Mouse (Mus musculus): Measurements from ENCODE around the gene Map3k12. TPM values are rescaled to one million over a fixed set of nuclear protein-coding genes. Genes with fewer than 3 reads are reported as not detected.

Map3k12 gene
- total RNA-seq (2023): under 1 TPM; 0.24 to 0.57 TPM

DNA sequence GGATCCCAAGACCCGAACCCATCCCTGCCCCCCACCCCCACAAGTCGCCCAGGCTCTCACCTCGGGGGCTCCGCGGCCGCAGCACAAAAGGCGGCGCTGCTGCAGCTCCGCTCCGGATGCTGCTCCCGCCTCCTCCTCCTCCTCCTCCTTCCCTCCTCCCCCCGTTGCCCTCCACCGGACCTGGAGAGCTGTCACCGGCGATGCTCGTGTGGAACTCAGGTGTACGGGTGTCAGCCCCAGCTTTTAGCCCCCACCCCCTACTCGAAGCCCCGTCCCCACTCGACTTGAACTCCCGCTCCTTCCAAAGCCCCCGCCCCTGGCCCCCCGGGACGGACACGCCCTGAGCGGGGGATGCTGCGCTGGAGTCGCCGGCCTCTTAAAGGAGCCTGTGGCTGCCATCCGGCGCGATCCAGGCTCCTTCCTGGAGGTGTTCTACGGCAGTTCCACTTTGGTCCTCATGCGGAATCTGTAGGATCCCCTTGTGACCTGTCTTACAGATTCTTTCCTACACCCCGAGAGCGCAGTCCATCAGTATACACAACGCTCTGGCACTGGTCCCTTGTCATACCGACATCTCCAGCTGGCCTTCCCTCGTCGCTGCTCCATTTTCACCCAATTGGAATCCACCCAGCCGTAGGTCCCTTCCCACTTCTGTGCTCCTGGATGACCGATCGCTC is at the start of gene Map3k12:
Gene Map3k12 (minus strand): TSS at position 337 of the 677 bp plus-strand sequence.

DNA sequence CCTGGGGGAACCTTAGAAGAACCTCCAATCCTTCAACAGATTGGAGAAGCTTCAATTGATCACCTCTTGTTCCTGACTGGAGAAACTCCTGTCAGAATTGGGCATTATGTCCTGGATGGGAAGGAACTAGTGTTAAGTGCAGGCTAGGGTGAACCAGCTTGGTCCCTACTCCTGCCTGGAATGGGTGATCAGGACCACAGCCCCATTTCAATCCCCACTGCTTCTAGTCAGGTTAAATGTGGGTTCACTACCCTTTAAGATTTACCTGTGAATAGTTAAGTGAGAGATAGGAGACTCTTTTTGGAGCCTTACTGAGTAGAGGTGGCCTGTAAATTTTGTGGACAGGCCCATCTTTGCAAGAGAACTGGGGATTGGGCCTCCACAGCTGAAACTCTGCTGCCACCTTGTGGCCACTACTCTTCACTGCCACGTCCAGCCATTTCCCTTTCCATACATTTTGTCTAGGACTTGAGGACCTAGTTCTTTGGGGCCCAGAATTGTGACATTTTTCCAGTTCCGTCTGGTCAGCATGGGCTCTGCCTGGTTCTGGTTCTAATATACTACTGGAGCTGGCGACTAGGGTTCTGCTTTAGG is 8.1 kb upstream of the Map3k12 start, which contains the start of gene Npff:
Gene Npff (minus strand): TSS at position 51 of the 594 bp plus-strand sequence.

GRCm38 (mm10) chr15:102517976-102518858 is 1.4 kb upstream of the Map3k12 start, which contains the start of gene Tarbp2:
Tarbp2 (plus strand) TSS chr15:102518192.

GRCm38 (mm10) chr15:102503447-102503846 is 13.4 kb downstream of the Map3k12 start, which contains the start of gene Gm10337:
Gm10337 (plus strand) TSS chr15:102503722.

DNA sequence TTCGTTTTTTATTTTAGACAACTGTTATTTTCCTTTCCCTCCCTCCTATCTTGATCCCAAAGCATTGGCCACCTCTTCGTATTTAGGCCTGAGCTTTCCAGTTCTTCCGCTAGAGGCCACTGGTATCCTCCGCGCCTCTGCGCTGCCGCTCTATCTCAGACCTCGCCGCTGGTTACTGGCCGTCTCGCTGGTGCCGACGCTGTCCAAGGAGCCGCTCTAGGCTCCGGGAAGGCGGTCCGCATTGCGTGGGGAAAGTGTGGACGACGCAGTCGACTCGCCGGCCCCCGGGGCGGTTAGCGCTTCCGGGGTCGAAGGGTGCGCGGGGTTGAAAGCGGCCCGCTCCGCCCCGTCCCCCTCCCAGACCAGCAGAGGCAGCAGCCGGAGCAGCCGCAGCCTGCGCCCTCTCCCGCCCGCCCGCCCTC is 46.7 kb downstream of the Map3k12 start, which contains the start of gene Pcbp2:
Gene Pcbp2 (plus strand): TSS at position 357 of the 422 bp plus-strand sequence.

DNA sequence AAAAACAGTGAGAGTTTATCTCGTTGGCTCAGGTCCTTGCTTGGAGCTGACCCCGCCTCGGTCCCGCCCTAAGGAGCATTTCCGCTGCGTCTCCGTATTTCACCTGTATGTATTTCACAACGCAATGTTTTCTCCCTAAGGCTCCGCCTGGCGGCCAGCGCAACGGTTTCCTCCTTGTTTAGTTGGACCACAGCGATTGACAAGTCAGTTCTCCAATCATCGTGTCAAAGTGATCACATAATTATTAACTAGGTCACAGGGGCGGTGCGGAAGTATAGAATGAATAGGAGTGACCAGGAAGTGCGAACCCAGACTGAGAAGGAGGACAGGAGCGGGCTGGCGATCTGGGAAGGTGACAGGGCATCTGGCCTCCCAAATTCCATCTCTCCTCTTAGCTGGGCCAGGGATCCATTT is 58.0 kb downstream of the Map3k12 start, which contains the start of gene Prr13:
Gene Prr13 (plus strand): TSS at position 125 of the 414 bp plus-strand sequence.

Other genes with a start within 250 kb of the Map3k12 start
- not detected for gene Gm9918, start 246.5 kb downstream of the Map3k12 start, total RNA-seq (2023)
- gene Mfsd5, start 237.6 kb downstream of the Map3k12 start, total RNA-seq (2023): 10 to 100 TPM; 34.7 to 40.2 TPM
- gene Espl1, start 220.8 kb downstream of the Map3k12 start, total RNA-seq (2023): 10 to 100 TPM; 37.9 to 49.1 TPM
- gene Pfdn5, start 190.9 kb downstream of the Map3k12 start, total RNA-seq (2023): 100 to 1,000 TPM; 270 to 271 TPM
- gene Myg1, start 185.4 kb downstream of the Map3k12 start, total RNA-seq (2023): 10 to 100 TPM; 30.6 to 32.7 TPM
- 10 to 100 TPM; 33.2 to 36.4 TPM for gene Aaas, start 166.3 kb downstream of the Map3k12 start, total RNA-seq (2023)
- gene Sp7, start 149.9 kb downstream of the Map3k12 start, total RNA-seq (2023): not detected
- gene Sp1, start 110.9 kb downstream of the Map3k12 start, total RNA-seq (2023): 100 to 1,000 TPM; 127 to 150 TPM
- gene Amhr2, start 71.7 kb downstream of the Map3k12 start, total RNA-seq (2023): 1 to 10 TPM in 1 of 2 experiments, under 1 TPM in 1; 0.24 to 1.1 TPM
- gene Prr13, start 58.0 kb downstream of the Map3k12 start, total RNA-seq (2023): 100 to 1,000 TPM; 364 to 378 TPM
- 100 to 1,000 TPM; 508 to 564 TPM for gene Pcbp2, start 46.5 kb downstream of the Map3k12 start, total RNA-seq (2023)
- gene Gm10337, start 13.3 kb downstream of the Map3k12 start, total RNA-seq (2023): 1 to 10 TPM; 5.0 to 5.4 TPM
- gene Tarbp2, start 1.1 kb upstream of the Map3k12 start, total RNA-seq (2023): 10 to 100 TPM; 16.7 to 17.9 TPM
- gene Npff, start 7.9 kb upstream of the Map3k12 start, total RNA-seq (2023): 1 to 10 TPM; 3.2 to 5.0 TPM
- 1 to 10 TPM; 3.2 to 3.3 TPM for gene Gm28047, start 108.0 kb upstream of the Map3k12 start, total RNA-seq (2023)
- gene Atf7, start 108.4 kb upstream of the Map3k12 start, total RNA-seq (2023): 10 to 100 TPM; 68.0 to 77.2 TPM
- 1 to 10 TPM; 1.3 to 1.9 TPM for gene Atp5g2, start 155.3 kb upstream of the Map3k12 start, total RNA-seq (2023)
- 10 to 100 TPM; 18.9 to 19.4 TPM for gene Calcoco1, start 205.1 kb upstream of the Map3k12 start, total RNA-seq (2023)

All from neutrophil, adult 59 days (primary cell).